Mouse (Mus musculus): ENCODE data around the gene Olfr1355.
"Not testable (repeated sequence)": the region's sequence is repeated elsewhere in the genome, so short reads cannot be mapped to it uniquely, and the experiment has no call there.

Gene Olfr1355

DNA sequence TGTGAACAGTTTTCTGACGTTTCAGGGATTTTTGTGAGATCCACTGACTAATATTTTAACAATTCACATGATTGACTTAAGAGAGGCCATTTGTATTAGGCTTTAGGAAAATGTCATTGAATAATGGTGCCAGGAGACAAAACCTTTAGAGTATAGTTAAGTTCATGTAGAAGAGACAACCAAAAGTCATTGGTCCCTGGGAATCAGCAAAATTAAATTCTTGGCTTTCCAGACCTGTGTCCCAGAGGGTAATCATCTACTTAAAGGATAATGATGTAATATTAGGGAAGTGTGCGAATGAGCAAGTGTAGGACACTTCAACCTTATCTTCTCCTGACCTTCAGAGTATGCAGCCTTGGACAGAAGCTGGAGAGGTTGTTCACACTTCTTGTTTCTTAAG is at the start of gene Olfr1355:
Gene Olfr1355 (plus strand): TSS at position 301 of the 400 bp plus-strand sequence.
- in situ Hi-C loops (cut with MboI, MseI): no loop called here

DNA sequence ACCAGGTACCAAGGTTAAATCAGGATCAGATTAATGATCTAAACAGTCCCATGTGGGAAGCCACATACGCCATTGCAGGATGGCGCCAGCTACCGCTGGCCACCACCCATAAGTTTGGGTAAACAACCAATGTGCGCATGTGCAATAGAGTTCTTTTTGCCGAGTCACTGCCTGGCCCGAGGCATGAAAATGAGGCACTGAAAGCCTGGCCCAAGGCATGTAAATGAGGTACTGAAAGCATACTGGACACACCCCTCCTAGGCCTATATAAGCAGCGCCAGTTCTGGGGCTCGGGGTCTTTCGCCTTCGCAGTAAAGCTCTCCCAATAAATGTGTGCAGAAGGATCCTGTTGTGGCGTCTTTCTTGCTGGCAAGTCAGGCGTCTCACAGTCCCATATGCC is 34.9 kb upstream of the Olfr1355 start:
- in situ Hi-C loops (cut with MboI, MseI): not testable (repeated sequence)

GRCm38 (mm10) chr10:78852066-78852465 is 23.3 kb upstream of the Olfr1355 start, which contains the start of gene Olfr1356:
Gene Olfr1356, minus strand, starts transcription at chr10:78852166.
- in situ Hi-C loops (cut with MboI, MseI): no loop called here

- in situ Hi-C loops (cut with MboI, MseI): not testable (repeated sequence)
These were observed 37.5 kb downstream of the Olfr1355 start, which contains the start of gene Olfr1354 for GRCm38 (mm10) chr10:78912871-78913270. Gene Olfr1354, plus strand, starts transcription at chr10:78913171.
